ENCODE assay signal across 13 mouse cellular contexts in the genomic region with DNA sequence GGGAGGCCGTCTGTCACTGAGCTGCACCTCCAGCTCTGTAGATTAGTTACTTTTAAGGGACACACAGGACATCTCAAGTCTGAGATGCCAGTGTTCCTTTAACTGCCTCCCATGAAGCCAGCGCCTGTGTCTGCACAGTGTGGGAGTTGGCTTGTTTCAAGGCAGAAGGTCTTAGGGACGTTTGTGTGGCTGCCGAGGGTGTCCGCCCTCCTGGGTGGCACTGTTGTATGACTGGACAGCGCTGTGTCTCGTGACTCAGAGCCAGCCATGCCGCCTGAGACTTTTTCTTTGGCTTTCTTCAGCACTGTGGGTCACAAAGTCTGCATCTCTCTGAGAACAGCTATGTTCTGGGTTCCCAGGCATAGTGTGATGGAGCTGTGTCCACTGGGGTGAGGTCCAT. TPM values are rescaled to one million over a fixed set of nuclear protein-coding genes. Genes with fewer than 3 reads are reported as not detected.
A peak's percentile ranks its signal among the peaks of the same experiment; 100 is the strongest.
DNase-seq lines count a peak whose midpoint lies in the region; ATAC-seq and TF ChIP-seq lines count a peak whose summit lies in the region.
"Had no signal": no experiment of that assay in that cellular context is flagged by ENCODE, and none has a peak within 500 bp of the region (broad histone marks: within the 10 kb centered on the region; RNA-seq: fewer than 3 reads in every experiment).

No protein-coding gene starts in this region.

- no peak for DNase-seq in heart, adult 2 months
- peak; percentile 30 for DNase-seq in left cerebral cortex, postnatal 4 days
- DNase-seq in left cerebral cortex, postnatal 36 days (ENCODE audit: low spot score in 2 of 2): no peak
- no peak for DNase-seq in hindbrain, embryonic 14.5 days (ENCODE audit: low spot score)
- DNase-seq in spleen, postnatal 14 days (ENCODE audit: low spot score in 2 of 2): no peak
- DNase-seq: cerebellum, adult 11-12 months; gastrocnemius, postnatal 10 days; thymus, postnatal 4 days had no signal

- intact Hi-C loops in heart, adult 2 months (cut with DNase I): no loop called here
- intact Hi-C loops in left cerebral cortex, postnatal 4 days (cut with DNase I): no loop called here
- intact Hi-C loops in left cerebral cortex, postnatal 36 days (cut with DNase I): no loop called here

- WGBS in heart, embryonic 12.5 days: 80% methylated on average over 8 of the region's 8 CpGs
- 54% methylated on average over 8 of the region's 8 CpGs for WGBS in heart, adult 2 months
- WGBS in hindbrain, embryonic 14.5 days: 80% methylated on average over 8 of the region's 8 CpGs
- 80% methylated on average over 8 of the region's 8 CpGs for WGBS in stomach, embryonic 15.5 days

- 0 out of 2 replicates have a peak overlapping the region, but pooled peaks have one; percentile 43 for H3K27ac ChIP-seq in heart, embryonic 12.5 days (ENCODE audit: poor library complexity, severe bottlenecking)
- H3K27ac ChIP-seq in heart, adult 2 months: no peak overlapping the region
- no peak overlapping the region for H3K27ac ChIP-seq in hindbrain, embryonic 14.5 days
- no peak overlapping the region for H3K27ac ChIP-seq in stomach, embryonic 15.5 days
- H3K27ac ChIP-seq: liver, embryonic 14.5 days had no signal

- H3K4me2 ChIP-seq in heart, embryonic 12.5 days: no peak overlapping the region
- H3K4me2 ChIP-seq in hindbrain, embryonic 14.5 days (replicated peaks): no peak overlapping the region
- no peak overlapping the region for H3K4me2 ChIP-seq in stomach, embryonic 15.5 days

- ATAC-seq in heart, embryonic 12.5 days (ENCODE audit: insufficient number of reproducible peaks, low FRiP score): no peak
- ATAC-seq in hindbrain, embryonic 14.5 days (ENCODE audit: low FRiP score): peak; percentile 42; the same call in 1 of the 2 replicates
- ATAC-seq in stomach, embryonic 15.5 days (ENCODE audit: insufficient read depth, low FRiP score, low read depth): peak; percentile 31; the same call in 1 of the 2 replicates

- H3K79me2 ChIP-seq in heart, adult 2 months (replicated peaks; ENCODE audit: control insufficient read depth, insufficient read depth, low read length): peaks cover 3% of the 10 kb centered on the region; the same call in 1 of the 2 replicates

- peaks cover 71% of the 10 kb centered on the region for H3K36me3 ChIP-seq in heart, embryonic 12.5 days
- peaks cover 6% of the 10 kb centered on the region for H3K36me3 ChIP-seq in heart, adult 2 months (ENCODE audit: control insufficient read depth, insufficient read depth, low read length)
- peaks cover 33% of the 10 kb centered on the region for H3K36me3 ChIP-seq in hindbrain, embryonic 14.5 days (replicated peaks; ENCODE audit: control insufficient read depth, insufficient read depth)
- peaks cover 21% of the 10 kb centered on the region; the same call in 1 of the 2 replicates for H3K36me3 ChIP-seq in stomach, embryonic 15.5 days

- H3K9ac ChIP-seq in heart, embryonic 12.5 days: no peak overlapping the region
- H3K9ac ChIP-seq in heart, adult 2 months (ENCODE audit: low read depth, low read length): no peak overlapping the region
- no peak overlapping the region for H3K9ac ChIP-seq in hindbrain, embryonic 14.5 days
- no peak overlapping the region; the same call in 1 of the 2 replicates for H3K9ac ChIP-seq in stomach, embryonic 15.5 days
- H3K9ac ChIP-seq: liver, embryonic 14.5 days had no signal

- TF ChIP-seq EP300 in heart, adult 2 months (IDR thresholded peaks at IDR 0.05; ENCODE audit: insufficient read depth, low read depth, low read length): no peak

- no peak for TF ChIP-seq CTCF in heart, adult 2 months (IDR thresholded peaks at IDR 0.05)

- no peaks in the 10 kb centered on the region for H3K27me3 ChIP-seq in heart, embryonic 12.5 days (replicated peaks)
- H3K27me3 ChIP-seq in heart, adult 2 months (ENCODE audit: control insufficient read depth, insufficient read depth, low read length): no peaks in the 10 kb centered on the region
- no peaks in the 10 kb centered on the region for H3K27me3 ChIP-seq in hindbrain, embryonic 14.5 days (ENCODE audit: control insufficient read depth, insufficient read depth, low read length)
- H3K27me3 ChIP-seq in stomach, embryonic 15.5 days (replicated peaks): no peaks in the 10 kb centered on the region

- no peak for TF ChIP-seq POLR2A in heart, adult 2 months (IDR thresholded peaks at IDR 0.05; ENCODE audit: insufficient read depth, low read depth, low read length)

- no peaks in the 10 kb centered on the region for H3K9me3 ChIP-seq in heart, embryonic 12.5 days (replicated peaks)
- H3K9me3 ChIP-seq in hindbrain, embryonic 14.5 days (ENCODE audit: control insufficient read depth, low read length): no peaks in the 10 kb centered on the region
- H3K9me3 ChIP-seq in stomach, embryonic 15.5 days: no peaks in the 10 kb centered on the region

- no peak overlapping the region for H3K4me3 ChIP-seq in heart, embryonic 12.5 days
- H3K4me3 ChIP-seq in heart, adult 2 months: no peak overlapping the region
- no peak overlapping the region for H3K4me3 ChIP-seq in hindbrain, embryonic 14.5 days (replicated peaks; ENCODE audit: low read length)
- H3K4me3 ChIP-seq in stomach, embryonic 15.5 days (replicated peaks): no peak overlapping the region

- peaks cover 61% of the 10 kb centered on the region for H3K4me1 ChIP-seq in heart, embryonic 12.5 days (replicated peaks)
- peaks cover 5% of the 10 kb centered on the region for H3K4me1 ChIP-seq in heart, adult 2 months (ENCODE audit: control insufficient read depth, insufficient read depth, low read length)
- H3K4me1 ChIP-seq in hindbrain, embryonic 14.5 days (replicated peaks; ENCODE audit: control insufficient read depth, insufficient read depth, low read length): no peaks in the 10 kb centered on the region; the same call in 1 of the 2 replicates
- no peaks in the 10 kb centered on the region for H3K4me1 ChIP-seq in stomach, embryonic 15.5 days

RNA-seq across cellular contexts. Expression of gene Tex29, which starts 43.1 kb away (rescaled TPM):
- polyA plus RNA-seq in heart, embryonic 12.5 days (2016; fragmentation: Nextera tagmentation; extraction: Ambion mirVana): 0.49 and 0.51 TPM in 2 replicates
- not detected for total RNA-seq in heart, adult 2 months (2021)
- polyA plus RNA-seq in heart, adult 2 months (2012; rRNA removed): 0.38 TPM in 1 of 2 replicates, not detected in the other
- not detected for total RNA-seq in left cerebral cortex, postnatal 4 days (2021)
- total RNA-seq in left cerebral cortex, postnatal 36 days (2021): not detected
- 0.42 and 0.64 TPM in 2 replicates for polyA plus RNA-seq in hindbrain, embryonic 14.5 days (2014; fragmentation: Nextera tagmentation; extraction: Ambion mirVana)
- polyA plus RNA-seq in stomach, embryonic 15.5 days (2015; fragmentation: Nextera tagmentation; extraction: Ambion mirVana): not detected in 2 replicates
- total RNA-seq: adrenal gland, postnatal 4 days; gastrocnemius, postnatal 10 days had no signal
- polyA plus RNA-seq: liver, embryonic 14.5 days; neural tube, embryonic 11.5 days had no signal
